Mouse (Mus musculus) liver, postnatal 0 days (tissue): Measurements from ENCODE around the gene Prkag2.

Source experiments
- CTCF ChIP-seq: sonication (generic); IDR thresholded peaks from 2 replicates; pipeline ENCODE4 v1.5.1; 2016; ENCODE audit warnings: antibody characterized with exemption, low read depth
- EP300 ChIP-seq: IDR thresholded peaks from 2 replicates; pipeline ENCODE4 v1.6.1; 2016; ENCODE audit warnings: antibody characterized with exemption, low read depth, mild to moderate bottlenecking

DNA sequence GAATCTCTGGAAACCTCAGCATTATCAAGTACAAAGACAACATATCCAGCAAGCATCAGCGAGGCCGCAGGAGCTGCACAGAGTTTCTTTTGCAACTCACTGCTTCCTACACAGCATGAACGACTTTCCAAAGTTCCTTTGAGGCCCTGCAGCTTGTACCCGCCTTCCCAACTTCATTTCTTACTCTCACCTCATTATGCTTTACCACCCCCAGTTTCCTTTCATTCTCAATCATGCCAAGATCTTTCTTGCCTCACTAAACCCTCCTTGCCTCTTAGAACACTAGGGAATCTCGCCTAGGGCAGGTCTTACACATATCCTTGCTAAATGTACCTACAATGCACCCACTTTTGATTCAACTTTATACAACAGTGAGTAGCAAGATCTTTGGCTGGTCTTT lies 266.0 kb downstream of the Prkag2 start:
- no peak for TF ChIP-seq CTCF
- no peak for TF ChIP-seq EP300
